Mouse (Mus musculus) mesoderm, embryonic 11.5 days (tissue): ENCODE results near the gene Gm45711.
A peak's percentile ranks its signal among the peaks of the same experiment; 100 is the strongest.
"Not testable (repeated sequence)": the region's sequence is repeated elsewhere in the genome, so short reads cannot be mapped to it uniquely, and the experiment has no call there.

Source experiments
- DNase-seq: peaks from one replicate; pipeline ENCODE4 v3.0.0-alpha.2; 2012; ENCODE audit warnings: low read depth, low spot score

The Gm45711 gene

GRCm38 (mm10) chr8:104309441-104310155 lies at the start of gene Gm45711, which contains the start of gene Cmtm1:
TSS of gene Gm45711 (minus strand) at chr8:104310081.
TSS of gene Cmtm1 (minus strand) at chr8:104310145.
- DNase-seq = not testable (repeated sequence)

- DNase-seq = no peak
These were observed 48.8 kb upstream of the Gm45711 start for GRCm38 (mm10) chr8:104358637-104359036.

DNA sequence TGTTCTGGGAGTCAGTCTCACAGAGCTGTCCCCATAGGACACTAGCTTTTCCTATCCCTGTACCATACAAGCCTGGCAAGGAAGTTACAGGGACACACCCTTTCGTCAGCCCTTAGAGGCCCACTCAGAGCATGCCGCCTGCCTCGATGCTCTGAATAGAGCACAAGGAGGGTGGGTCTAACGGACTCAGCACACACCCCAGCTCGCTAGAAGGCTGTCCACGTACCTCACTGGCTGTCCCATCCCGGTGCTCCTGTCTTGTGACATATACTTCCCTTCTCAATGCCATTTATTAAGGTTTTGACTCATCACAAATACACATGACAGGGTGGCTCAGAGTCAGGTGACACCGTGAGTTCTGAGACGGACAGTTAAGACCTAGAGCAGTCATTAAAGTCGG lies 44.6 kb upstream of the Gm45711 start:
- DNase-seq = no peak

- no peak for DNase-seq
These were observed 43.3 kb upstream of the Gm45711 start for GRCm38 (mm10) chr8:104353186-104353585.

GRCm38 (mm10) chr8:104350047-104350446 lies 40.2 kb upstream of the Gm45711 start:
- DNase-seq = no peak

DNA sequence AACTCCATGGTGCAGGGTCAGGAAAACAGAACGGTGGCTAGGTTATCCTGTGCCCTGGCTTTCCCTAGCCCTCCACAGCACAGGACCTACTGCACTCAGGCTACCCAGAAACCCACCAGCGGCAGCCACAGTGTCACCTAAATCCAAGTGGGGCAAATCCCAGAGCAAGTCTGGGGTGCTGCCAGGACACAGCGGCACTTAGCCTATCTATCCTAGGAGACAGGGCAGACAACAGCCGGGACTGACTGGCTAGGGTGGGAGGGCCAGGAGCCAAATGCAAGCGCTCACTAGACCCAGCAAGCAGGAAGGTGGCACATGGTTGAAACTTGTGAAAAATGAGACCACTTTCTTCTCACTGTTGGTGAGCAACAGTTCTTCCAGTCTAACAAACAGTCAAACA lies 39.1 kb upstream of the Gm45711 start:
- no peak for DNase-seq

DNA sequence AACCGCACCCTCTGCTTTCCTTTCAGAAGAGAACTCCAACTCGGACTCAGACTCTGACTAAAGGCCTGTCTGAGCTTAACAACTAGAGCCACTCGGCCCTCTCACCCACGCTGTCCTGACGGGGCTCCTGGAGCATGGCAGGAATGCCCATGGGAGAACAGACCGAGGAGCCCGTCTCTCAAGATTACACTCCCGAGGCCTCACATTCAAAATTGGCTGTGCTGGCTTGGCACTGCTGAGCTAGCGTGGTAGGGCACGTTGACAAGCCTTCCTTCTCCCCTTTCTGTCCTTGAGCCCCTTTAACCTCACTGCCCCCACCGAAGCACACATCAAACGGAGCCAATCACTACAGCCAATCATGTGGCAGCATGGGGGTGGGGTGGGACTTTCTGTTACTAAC lies 36.8 kb upstream of the Gm45711 start:
- DNase-seq = no peak

GRCm38 (mm10) chr8:104344622-104345021 lies 34.7 kb upstream of the Gm45711 start:
- no peak for DNase-seq

- peak; percentile 90 for DNase-seq
These were observed 34.1 kb upstream of the Gm45711 start for GRCm38 (mm10) chr8:104343957-104344356.

DNA sequence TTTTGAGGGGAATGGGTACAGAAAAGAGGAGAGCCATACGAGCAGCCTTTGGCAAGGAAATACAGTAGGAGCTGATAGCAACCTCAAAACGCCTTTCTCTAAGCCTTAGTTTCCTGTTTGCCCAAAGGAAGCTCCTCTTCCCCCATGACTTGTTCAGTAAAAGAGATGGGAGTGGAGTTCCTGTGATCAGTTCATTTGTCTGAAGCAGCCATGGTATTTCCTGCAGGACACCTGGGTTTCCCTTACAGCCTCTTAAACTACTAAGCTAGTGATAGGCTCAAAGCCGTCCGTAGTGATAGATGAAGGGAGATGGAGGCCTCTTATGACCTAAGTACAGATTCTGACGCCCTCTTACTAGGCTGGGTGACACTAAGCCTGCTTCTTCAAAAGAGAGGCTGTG lies 32.5 kb upstream of the Gm45711 start:
- no peak for DNase-seq

GRCm38 (mm10) chr8:104341678-104342077 lies 31.8 kb upstream of the Gm45711 start:
- no peak for DNase-seq

DNA sequence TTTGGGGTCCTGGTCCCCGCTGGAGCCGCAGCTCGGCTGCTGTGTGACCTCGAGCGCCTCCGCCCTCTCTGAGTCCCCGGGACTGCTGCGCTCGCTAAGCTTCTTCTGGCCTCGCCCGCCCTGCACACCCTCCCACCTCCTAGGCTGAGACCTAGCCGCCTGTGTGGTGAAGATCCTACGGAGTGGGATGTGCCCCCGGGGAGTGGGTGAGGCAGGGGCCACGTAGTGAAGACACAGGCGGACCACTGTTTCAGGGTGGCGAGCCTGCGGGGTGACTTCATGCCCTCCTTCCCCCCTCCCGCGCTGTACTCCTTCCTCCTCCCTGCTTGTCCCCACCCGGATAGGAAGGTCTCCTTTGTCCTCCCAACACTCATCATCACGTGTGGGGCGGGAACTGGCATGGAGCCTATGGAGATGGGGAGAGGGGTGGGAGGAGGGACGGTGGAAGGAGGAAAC lies 31.3 kb upstream of the Gm45711 start:
- peak; percentile 84 for DNase-seq

DNA sequence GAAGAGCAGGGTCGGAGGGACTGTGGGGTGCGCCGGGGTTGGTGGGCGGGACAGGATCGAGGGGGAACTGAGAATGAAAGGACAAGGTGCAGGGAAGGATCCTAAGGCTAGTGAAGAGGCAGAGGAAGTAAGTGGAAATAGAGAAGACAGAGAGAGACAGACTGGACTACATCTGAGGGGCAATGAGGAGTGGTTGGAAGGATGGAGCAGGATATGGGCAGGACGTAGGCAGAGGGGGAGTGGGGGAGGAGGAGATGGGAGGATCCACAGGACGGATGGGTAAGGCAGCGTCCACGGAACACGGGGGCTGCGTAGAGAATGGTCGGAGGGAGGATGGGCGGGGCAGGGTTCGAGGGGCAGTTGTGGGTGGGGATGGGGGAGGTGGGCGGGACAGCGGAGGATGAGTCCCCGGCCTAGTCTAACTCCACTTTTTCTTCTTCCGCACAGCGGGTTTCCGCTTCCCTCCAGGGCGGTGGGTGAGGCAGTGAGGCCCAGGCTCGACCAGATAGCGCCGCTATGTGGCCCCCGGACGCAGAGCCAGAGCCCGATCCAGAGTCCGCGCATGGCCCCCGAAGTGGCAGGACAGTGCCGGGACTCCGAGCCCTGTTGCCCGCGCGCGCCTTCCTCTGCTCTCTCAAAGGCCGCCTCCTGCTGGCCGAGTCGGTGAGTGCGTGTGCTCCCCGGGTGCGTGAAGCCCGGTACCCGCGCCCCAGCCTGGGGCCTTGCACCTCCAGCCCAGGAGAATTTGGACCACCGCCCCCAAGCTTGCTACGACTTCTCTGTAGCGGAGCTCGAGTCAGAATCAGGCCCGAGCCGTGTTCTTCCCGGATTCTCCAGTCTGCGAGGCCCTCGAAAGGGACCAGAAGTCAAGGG lies 30.6 kb upstream of the Gm45711 start:
- peak; percentile 84 for DNase-seq

- DNase-seq = no peak
These were observed 30.0 kb upstream of the Gm45711 start for GRCm38 (mm10) chr8:104339983-104340232.

DNA sequence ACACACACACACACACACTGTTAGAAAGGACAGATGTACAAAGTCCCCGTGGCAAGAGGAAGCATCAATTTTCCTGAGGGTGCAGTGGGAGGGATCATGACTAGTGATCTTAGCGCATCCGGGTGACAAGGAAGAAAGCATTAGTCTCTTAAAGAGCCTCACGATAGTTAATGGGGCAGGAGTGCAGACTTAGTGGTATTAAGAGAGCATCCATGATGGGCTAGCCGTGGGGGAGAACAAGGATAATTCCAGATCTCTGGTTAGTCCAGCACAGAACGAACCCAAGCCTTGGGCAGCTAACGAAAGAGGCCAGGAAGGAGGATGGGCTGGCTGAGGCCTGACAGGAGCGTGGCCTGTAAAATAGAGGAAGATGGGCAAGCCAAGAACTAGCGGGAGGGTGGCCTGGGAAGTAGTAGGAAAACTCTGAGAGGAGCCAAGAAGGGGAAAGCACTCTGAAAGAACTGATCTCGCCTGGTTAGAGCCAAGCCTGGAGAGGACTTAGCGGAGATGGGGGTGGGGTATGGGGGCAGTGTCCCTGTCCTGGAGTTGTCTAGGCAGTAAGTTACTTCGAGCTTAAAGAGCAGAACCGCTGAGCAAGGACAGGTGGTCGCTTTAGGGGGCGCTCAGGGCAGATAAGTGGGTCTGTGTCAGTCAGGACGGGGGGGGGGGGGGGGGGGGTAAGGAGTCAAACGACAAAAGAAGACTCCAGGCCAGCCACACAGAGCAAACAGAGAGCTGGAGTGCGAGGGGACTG lies 29.5 kb upstream of the Gm45711 start, which contains the start of gene Cmtm3:
Cmtm3 (plus strand) TSS at position 182 of the 754 bp plus-strand sequence.
- DNase-seq = no peak

GRCm38 (mm10) chr8:104337890-104338289 lies 28.0 kb upstream of the Gm45711 start:
- no peak for DNase-seq

- DNase-seq = no peak
These were observed 26.9 kb upstream of the Gm45711 start for GRCm38 (mm10) chr8:104336806-104337205.

GRCm38 (mm10) chr8:104334196-104334595 lies 24.3 kb upstream of the Gm45711 start:
- no peak for DNase-seq

- DNase-seq = no peak
These were observed 23.9 kb upstream of the Gm45711 start for GRCm38 (mm10) chr8:104333786-104334185.

GRCm38 (mm10) chr8:104332665-104333631 lies 23.1 kb upstream of the Gm45711 start:
- DNase-seq = no peak

DNA sequence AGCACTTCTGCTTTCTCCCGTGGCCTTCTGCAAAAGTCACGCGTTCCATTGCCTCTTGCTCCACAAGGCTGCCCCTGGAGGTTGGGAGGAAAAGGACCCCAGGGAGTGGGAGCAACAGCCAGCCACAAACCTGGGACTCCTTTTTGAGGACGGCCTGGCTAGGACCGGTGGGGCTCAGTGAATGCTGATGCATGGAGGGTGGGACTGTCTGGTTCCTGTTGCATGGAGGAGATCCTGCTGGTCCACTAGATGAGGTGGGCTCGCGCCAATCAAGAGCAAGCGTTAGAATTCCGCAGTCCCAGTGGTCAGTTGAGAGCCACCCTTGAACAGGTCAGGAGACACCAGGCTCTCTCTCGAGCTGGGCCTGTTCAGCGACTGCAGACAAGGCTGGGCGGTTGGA lies 12.0 kb upstream of the Gm45711 start, which contains the start of gene Cmtm2b:
Cmtm2b (plus strand) TSS at position 301 of the 400 bp plus-strand sequence.
- not testable (repeated sequence) for DNase-seq
